In genomic region chr11:101229361-101229900, GRCm38 (mm10) we compare ENCODE assay signal across 9 mouse cellular contexts. TPM values are rescaled to one million over a fixed set of nuclear protein-coding genes. Genes with fewer than 3 reads are reported as not detected.
DNase-seq lines count a peak whose midpoint lies in the region; ATAC-seq and TF ChIP-seq lines count a peak whose summit lies in the region.
"Had no signal": no experiment of that assay in that cellular context is flagged by ENCODE, and none has a peak within 500 bp of the region (broad histone marks: within the 10 kb centered on the region; RNA-seq: fewer than 3 reads in every experiment).

No protein-coding gene starts in this region.

- WGBS in spleen, adult 2 months = 62% methylated on average over 8 of the region's 8 CpGs
- 8% methylated on average over 8 of the region's 8 CpGs for WGBS in hindbrain, postnatal 0 days
- 43% methylated on average over 8 of the region's 8 CpGs for WGBS in stomach, embryonic 14.5 days
- 29% methylated on average over 8 of the region's 8 CpGs for WGBS in liver, embryonic 11.5 days

- H3K36me3 ChIP-seq in spleen, adult 2 months (ENCODE audit: control insufficient read depth, insufficient read depth, low read length) = no peaks in the 10 kb centered on the region
- H3K36me3 ChIP-seq in hindbrain, postnatal 0 days (ENCODE audit: insufficient read depth, low read length) = no peaks in the 10 kb centered on the region
- no peaks in the 10 kb centered on the region for H3K36me3 ChIP-seq in stomach, embryonic 14.5 days (ENCODE audit: control insufficient read depth, insufficient read depth, low read length)
- no peaks in the 10 kb centered on the region for H3K36me3 ChIP-seq in liver, embryonic 11.5 days (ENCODE audit: control insufficient read depth, insufficient read depth, low read length)
- H3K36me3 ChIP-seq: liver, embryonic 15.5 days had no signal

- H3K4me2 ChIP-seq in hindbrain, postnatal 0 days (ENCODE audit: low read depth, low read length) = no peak overlapping the region
- H3K4me2 ChIP-seq in stomach, embryonic 14.5 days (replicated peaks; ENCODE audit: low read depth, low read length) = no peak overlapping the region
- no peak overlapping the region for H3K4me2 ChIP-seq in liver, embryonic 11.5 days
- H3K4me2 ChIP-seq: liver, embryonic 15.5 days had no signal

- H3K9me3 ChIP-seq in hindbrain, postnatal 0 days (ENCODE audit: low read length) = no peaks in the 10 kb centered on the region
- no peaks in the 10 kb centered on the region for H3K9me3 ChIP-seq in stomach, embryonic 14.5 days (ENCODE audit: control insufficient read depth, low read depth, low read length)
- no peaks in the 10 kb centered on the region for H3K9me3 ChIP-seq in liver, embryonic 11.5 days (ENCODE audit: control insufficient read depth, low read length)
- H3K9me3 ChIP-seq: liver, embryonic 15.5 days had no signal

- H3K27ac ChIP-seq in spleen, adult 2 months (ENCODE audit: insufficient read depth, low read length) = peak overlapping the region; percentile 25; the same call in 1 of the 2 replicates
- peak overlapping the region; percentile 79; the same call in 1 of the 2 replicates for H3K27ac ChIP-seq in hindbrain, postnatal 0 days
- peak overlapping the region; percentile 89; the same call in 1 of the 2 replicates for H3K27ac ChIP-seq in stomach, embryonic 14.5 days (ENCODE audit: low read length)
- H3K27ac ChIP-seq in liver, embryonic 11.5 days (ENCODE audit: low read depth, low read length) = no peak overlapping the region
- H3K27ac ChIP-seq: liver, embryonic 15.5 days had no signal

- TF ChIP-seq POLR2A in spleen, adult 2 months (IDR thresholded peaks at IDR 0.05; ENCODE audit: low read depth, low read length) = no peak

- no peak for TF ChIP-seq CTCF in spleen, adult 2 months (IDR thresholded peaks at IDR 0.05; ENCODE audit: extremely low read depth, insufficient read depth, insufficient read length, insufficient replicate concordance)
- no peak for TF ChIP-seq CTCF in hindbrain, postnatal 0 days (IDR thresholded peaks at IDR 0.05; ENCODE audit: low read depth)

- H3K27me3 ChIP-seq in spleen, adult 2 months (ENCODE audit: control insufficient read depth, insufficient read depth, low read length) = no peaks in the 10 kb centered on the region
- H3K27me3 ChIP-seq in hindbrain, postnatal 0 days (ENCODE audit: insufficient read depth, low read length) = no peaks in the 10 kb centered on the region
- H3K27me3 ChIP-seq in stomach, embryonic 14.5 days (ENCODE audit: control insufficient read depth, insufficient read depth, low read length) = no peaks in the 10 kb centered on the region
- peaks cover 30% of the 10 kb centered on the region for H3K27me3 ChIP-seq in liver, embryonic 11.5 days (replicated peaks; ENCODE audit: control insufficient read depth, insufficient read depth, low read length)

- peak; percentile 32 to 70 for DNase-seq in cerebellum, postnatal 4 days (ENCODE audit: low spot score in 2 of 2)
- no peak for DNase-seq in cerebellum, adult 8-10 months
- no peak for DNase-seq in spleen, adult 2 months (ENCODE audit: low read depth in 1 of 2, low spot score in 2 of 2)
- no peak for DNase-seq in spleen, postnatal 14 days (ENCODE audit: low spot score in 2 of 2)
- peak; percentile 40 for DNase-seq in hindbrain, postnatal 0 days (ENCODE audit: low spot score)
- no peak for DNase-seq in thymus, postnatal 10 days (ENCODE audit: low spot score in 2 of 2)
- DNase-seq in liver, embryonic 11.5 days (ENCODE audit: low spot score) = no peak

- no peak for ATAC-seq in hindbrain, postnatal 0 days
- ATAC-seq in stomach, embryonic 14.5 days (ENCODE audit: insufficient number of reproducible peaks, insufficient read depth, low FRiP score, low read depth) = no peak
- no peak for ATAC-seq in liver, embryonic 11.5 days (replicated peaks; ENCODE audit: low FRiP score)

- H3K4me3 ChIP-seq in spleen, adult 2 months (ENCODE audit: extremely low read depth, insufficient read depth, insufficient read length) = no peak overlapping the region
- H3K4me3 ChIP-seq in hindbrain, postnatal 0 days (ENCODE audit: low read length) = no peak overlapping the region
- no peak overlapping the region for H3K4me3 ChIP-seq in stomach, embryonic 14.5 days (ENCODE audit: low read depth, low read length)
- H3K4me3 ChIP-seq in liver, embryonic 11.5 days (ENCODE audit: low read depth, low read length) = no peak overlapping the region
- H3K4me3 ChIP-seq: liver, embryonic 15.5 days had no signal

- no peak overlapping the region for H3K9ac ChIP-seq in hindbrain, postnatal 0 days (replicated peaks; ENCODE audit: low read length)
- no peak overlapping the region for H3K9ac ChIP-seq in stomach, embryonic 14.5 days (replicated peaks; ENCODE audit: low read depth, low read length)
- no peak overlapping the region for H3K9ac ChIP-seq in liver, embryonic 11.5 days (ENCODE audit: low read depth, low read length)
- H3K9ac ChIP-seq: liver, embryonic 15.5 days had no signal

- peaks cover 5% of the 10 kb centered on the region for H3K4me1 ChIP-seq in spleen, adult 2 months (ENCODE audit: control insufficient read depth, insufficient read depth, insufficient read length)
- no peaks in the 10 kb centered on the region for H3K4me1 ChIP-seq in hindbrain, postnatal 0 days (ENCODE audit: insufficient read depth, low read length)
- H3K4me1 ChIP-seq in stomach, embryonic 14.5 days (ENCODE audit: control insufficient read depth, insufficient read depth, low read length) = peaks cover 18% of the 10 kb centered on the region
- H3K4me1 ChIP-seq in liver, embryonic 11.5 days (replicated peaks; ENCODE audit: control insufficient read depth, insufficient read depth, low read length) = peaks cover 27% of the 10 kb centered on the region

RNA-seq across cellular contexts. Expression of gene Ezh1, which starts 3.2 kb away (rescaled TPM):
- 28.3 and 30.9 TPM in 2 replicates for polyA plus RNA-seq in spleen, adult 2 months (2012; rRNA removed)
- 26.7 and 27.6 TPM in 2 replicates for total RNA-seq in hindbrain, postnatal 0 days (2014; rRNA removed)
- polyA plus RNA-seq in hindbrain, postnatal 0 days (2015; fragmentation: Nextera tagmentation; extraction: Ambion mirVana) = 20.1 and 22.2 TPM in 2 replicates
- polyA plus RNA-seq in stomach, embryonic 14.5 days (2014; fragmentation: Nextera tagmentation; extraction: Ambion mirVana) = 17.7 and 19.1 TPM in 2 replicates
- polyA plus RNA-seq in liver, embryonic 11.5 days (2014; fragmentation: Nextera tagmentation; extraction: Ambion mirVana) = 11.8 and 12.4 TPM in 2 replicates

RNA-seq across cellular contexts. Expression of gene Ramp2, which starts 16.4 kb away (rescaled TPM):
- polyA plus RNA-seq in spleen, adult 2 months (2012; rRNA removed) = 47.6 and 59.7 TPM in 2 replicates
- 66.1 and 72.7 TPM in 2 replicates for total RNA-seq in hindbrain, postnatal 0 days (2014; rRNA removed)
- 108 and 111 TPM in 2 replicates for polyA plus RNA-seq in hindbrain, postnatal 0 days (2015; fragmentation: Nextera tagmentation; extraction: Ambion mirVana)
- 123 and 128 TPM in 2 replicates for polyA plus RNA-seq in stomach, embryonic 14.5 days (2014; fragmentation: Nextera tagmentation; extraction: Ambion mirVana)
- polyA plus RNA-seq in liver, embryonic 11.5 days (2014; fragmentation: Nextera tagmentation; extraction: Ambion mirVana) = 62.4 and 64.2 TPM in 2 replicates

RNA-seq across cellular contexts. Expression of gene Vps25, which starts 24.1 kb away (rescaled TPM):
- 56.3 and 62.2 TPM in 2 replicates for polyA plus RNA-seq in spleen, adult 2 months (2012; rRNA removed)
- 66.1 and 82.1 TPM in 2 replicates for total RNA-seq in hindbrain, postnatal 0 days (2014; rRNA removed)
- 134 and 137 TPM in 2 replicates for polyA plus RNA-seq in hindbrain, postnatal 0 days (2015; fragmentation: Nextera tagmentation; extraction: Ambion mirVana)
- polyA plus RNA-seq in stomach, embryonic 14.5 days (2014; fragmentation: Nextera tagmentation; extraction: Ambion mirVana) = 153 and 154 TPM in 2 replicates
- polyA plus RNA-seq in liver, embryonic 11.5 days (2014; fragmentation: Nextera tagmentation; extraction: Ambion mirVana) = 158 and 163 TPM in 2 replicates

RNA-seq across cellular contexts. Expression of gene Wnk4, which starts 30.9 kb away (rescaled TPM):
- polyA plus RNA-seq in spleen, adult 2 months (2012; rRNA removed) = 1.9 and 2.2 TPM in 2 replicates
- total RNA-seq in hindbrain, postnatal 0 days (2014; rRNA removed) = 1.5 and 2.5 TPM in 2 replicates
- polyA plus RNA-seq in hindbrain, postnatal 0 days (2015; fragmentation: Nextera tagmentation; extraction: Ambion mirVana) = 6.5 and 8.0 TPM in 2 replicates
- polyA plus RNA-seq in stomach, embryonic 14.5 days (2014; fragmentation: Nextera tagmentation; extraction: Ambion mirVana) = 21.9 and 26.8 TPM in 2 replicates
- polyA plus RNA-seq in liver, embryonic 11.5 days (2014; fragmentation: Nextera tagmentation; extraction: Ambion mirVana) = 18.5 and 19.7 TPM in 2 replicates

RNA-seq across cellular contexts. Expression of gene Cntd1, which starts 49.4 kb away (rescaled TPM):
- polyA plus RNA-seq in spleen, adult 2 months (2012; rRNA removed) = 0.06 and 0.19 TPM in 2 replicates
- total RNA-seq in hindbrain, postnatal 0 days (2014; rRNA removed) = 0.10 TPM in 1 of 2 replicates, not detected in the other
- 0.66 and 0.89 TPM in 2 replicates for polyA plus RNA-seq in hindbrain, postnatal 0 days (2015; fragmentation: Nextera tagmentation; extraction: Ambion mirVana)
- 0.87 and 1.6 TPM in 2 replicates for polyA plus RNA-seq in stomach, embryonic 14.5 days (2014; fragmentation: Nextera tagmentation; extraction: Ambion mirVana)
- 1.2 and 1.4 TPM in 2 replicates for polyA plus RNA-seq in liver, embryonic 11.5 days (2014; fragmentation: Nextera tagmentation; extraction: Ambion mirVana)

Comparison
In these comparisons a context has a peak if more than half of its experiments do, and no peak if none do; other contexts are left out.
1. DNase-seq: peak in cerebellum, postnatal 4 days (2 of 2) and hindbrain, postnatal 0 days (single experiment); none in cerebellum, adult 8-10 months (single experiment), spleen, adult 2 months (0 of 2), spleen, postnatal 14 days (0 of 2), thymus, postnatal 10 days (0 of 2) and liver, embryonic 11.5 days (single experiment).